Mouse (Mus musculus) MEL (cell line): ENCODE results near the gene Opa3. TPM values are rescaled to one million over a fixed set of nuclear protein-coding genes. Genes with fewer than 3 reads are reported as not detected.

ENCODE experiments used
- DNase-seq: peaks from one replicate; pipeline ENCODE4 v3.0.0; 2011; ENCODE audit warnings: low read depth, low spot score
- H3K27ac ChIP-seq: 2 replicates; pipeline ENCODE4 v1.5.1; 2012; ENCODE audit warnings: low read depth, mild to moderate bottlenecking, control low read depth, low read length, moderate library complexity; ENCODE audit not compliant: control insufficient read depth
- H3K27me3 ChIP-seq, 2 experiments: fragments of 150-350 bp in 1 of 2; sonication (generic) in 1 of 2; 2 replicates each; pipeline ENCODE4 v1.6.1; 2012; ENCODE audit warnings: low read length in 2 of 2, mild to moderate bottlenecking in 2 of 2, improper control_type of control experiment in 1 of 2, moderate library complexity in 1 of 2; ENCODE audit not compliant: insufficient read depth in 2 of 2, control insufficient read depth in 1 of 2
- H3K36me3 ChIP-seq, 2 experiments: 2 replicates each; pipeline ENCODE4 v1.6.1; 2012 to 2014; ENCODE audit warnings: low read length in 2 of 2, improper control_type of control experiment in 1 of 2, inconsistent platforms in 1 of 2, mild to moderate bottlenecking in 1 of 2; ENCODE audit not compliant: insufficient read depth in 2 of 2, control insufficient read depth in 1 of 2
- H3K4me1 ChIP-seq, 2 experiments: fragments of 150-350 bp in 1 of 2; sonication (generic) in 1 of 2; 2 replicates each; pipeline ENCODE4 v1.6.1; 2012; ENCODE audit warnings: low read length in 2 of 2, improper control_type of control experiment in 1 of 2, mild to moderate bottlenecking in 1 of 2; ENCODE audit not compliant: insufficient read depth in 2 of 2, control insufficient read depth in 1 of 2
- H3K4me3 ChIP-seq, 2 experiments: fragments of 150-350 bp in 1 of 2; sonication (generic) in 1 of 2; 2 replicates each; pipeline ENCODE4 v1.5.1; 2012; ENCODE audit warnings: low read depth in 2 of 2, low read length in 2 of 2, mild to moderate bottlenecking in 2 of 2, moderate library complexity in 2 of 2, control low read depth in 1 of 2, improper control_type of control experiment in 1 of 2; ENCODE audit not compliant: control insufficient read depth in 1 of 2, insufficient read depth in 1 of 2
- H3K79me2 ChIP-seq: 2 replicates; pipeline ENCODE4 v1.6.1; 2012; ENCODE audit warnings: mild to moderate bottlenecking, low read length, moderate library complexity; ENCODE audit not compliant: control insufficient read depth, poor library complexity, insufficient read depth
- H3K9ac ChIP-seq: 2 replicates; pipeline ENCODE4 v1.6.1; 2012; ENCODE audit warnings: low read depth, mild to moderate bottlenecking, control low read depth, low read length, moderate library complexity; ENCODE audit not compliant: control insufficient read depth, poor library complexity, severe bottlenecking
- H3K9me3 ChIP-seq: fragments of 150-350 bp; sonication (generic); replicated peaks from 2 replicates; pipeline ENCODE4 v1.6.1; 2012; ENCODE audit warnings: mild to moderate bottlenecking, low read length, improper control_type of control experiment, moderate library complexity; ENCODE audit not compliant: insufficient read depth
- BHLHE40 ChIP-seq: IDR thresholded peaks from 2 replicates; pipeline ENCODE4 v1.6.1; 2012; ENCODE audit warnings: low read depth, mild to moderate bottlenecking, inconsistent platforms, low read length, improper control_type of control experiment, borderline replicate concordance
- CHD1 ChIP-seq: IDR thresholded peaks from 2 replicates; pipeline ENCODE4 v1.6.1; 2012; ENCODE audit warnings: low read depth, mild to moderate bottlenecking, inconsistent platforms, low read length, improper control_type of control experiment
- CHD2 ChIP-seq: IDR thresholded peaks from 2 replicates; pipeline ENCODE4 v1.6.1; 2011; ENCODE audit warnings: low read length, improper control_type of control experiment
- CTCF ChIP-seq, 3 experiments: IDR thresholded peaks in 2 of 3; conservative IDR thresholded peaks in 1 of 3; 2 replicates each; pipeline ENCODE4 v1.5.1; 2011 to 2012; ENCODE audit warnings: low read length in 3 of 3, low read depth in 2 of 3, mild to moderate bottlenecking in 2 of 3, improper control_type of control experiment in 1 of 3, inconsistent platforms in 1 of 3, mixed read lengths in 1 of 3, moderate library complexity in 1 of 3; ENCODE audit not compliant: control insufficient read depth in 1 of 3, insufficient read depth in 1 of 3, poor library complexity in 1 of 3, severe bottlenecking in 1 of 3
- EP300 ChIP-seq, 2 experiments: IDR thresholded peaks; 2 replicates each; pipeline ENCODE4 v1.6.1; 2011; ENCODE audit warnings: improper control_type of control experiment in 2 of 2, low read length in 2 of 2, low read depth in 1 of 2, mild to moderate bottlenecking in 1 of 2
- HCFC1 ChIP-seq: IDR thresholded peaks from 2 replicates; pipeline ENCODE4 v1.6.1; 2012; ENCODE audit warnings: low read depth, mild to moderate bottlenecking, inconsistent platforms, low read length, improper control_type of control experiment, moderate library complexity
- JUND ChIP-seq: IDR thresholded peaks from 2 replicates; pipeline ENCODE4 v1.6.1; 2011; ENCODE audit warnings: low read depth, mild to moderate bottlenecking, improper control_type of control experiment, low read length
- KAT2A ChIP-seq: conservative IDR thresholded peaks from 2 replicates; pipeline ENCODE4 v1.6.1; 2012; ENCODE audit warnings: low read depth, low read length, improper control_type of control experiment, inconsistent platforms
- MAZ ChIP-seq: IDR thresholded peaks from 2 replicates; pipeline ENCODE4 v1.6.1; 2012; ENCODE audit warnings: low read depth, mild to moderate bottlenecking, inconsistent platforms, low read length, improper control_type of control experiment
- MEF2A ChIP-seq: IDR thresholded peaks from 2 replicates; pipeline ENCODE4 v1.6.1; 2014; ENCODE audit warnings: low read depth, mild to moderate bottlenecking, inconsistent platforms, low read length, improper control_type of control experiment; ENCODE audit not compliant: poor library complexity, insufficient replicate concordance, severe bottlenecking; ENCODE audit errors: extremely low read depth
- MXI1 ChIP-seq: IDR thresholded peaks from 2 replicates; pipeline ENCODE4 v1.6.1; 2011; ENCODE audit warnings: mild to moderate bottlenecking, low read depth, low read length, improper control_type of control experiment
- MYB ChIP-seq: IDR thresholded peaks from 2 replicates; pipeline ENCODE4 v1.6.1; 2011; ENCODE audit warnings: mild to moderate bottlenecking, low read depth, low read length, improper control_type of control experiment
- MYC ChIP-seq: IDR thresholded peaks from 2 replicates; pipeline ENCODE4 v1.6.1; 2011; ENCODE audit warnings: low read depth, mild to moderate bottlenecking, low read length, improper control_type of control experiment, moderate library complexity
- POLR2A ChIP-seq, 2 experiments: IDR thresholded peaks; 2 replicates each; pipeline ENCODE4 v1.6.1; 2011 to 2012; ENCODE audit warnings: low read length in 2 of 2, mild to moderate bottlenecking in 2 of 2, control low read depth in 1 of 2, improper control_type of control experiment in 1 of 2, low read depth in 1 of 2, moderate library complexity in 1 of 2; ENCODE audit not compliant: control insufficient read depth in 1 of 2, insufficient read depth in 1 of 2, poor library complexity in 1 of 2
- POLR2AphosphoS2 ChIP-seq: IDR thresholded peaks from 2 replicates; pipeline ENCODE4 v1.6.1; 2011; ENCODE audit warnings: low read length, improper control_type of control experiment
- POLR2AphosphoS5 ChIP-seq: IDR thresholded peaks from 2 replicates; pipeline ENCODE4 v1.6.1; 2012; ENCODE audit warnings: low read depth, borderline replicate concordance, mild to moderate bottlenecking, inconsistent platforms, low read length, moderate library complexity, mixed read lengths
- RAD21 ChIP-seq: IDR thresholded peaks from 2 replicates; pipeline ENCODE4 v1.6.1; 2011; ENCODE audit warnings: mild to moderate bottlenecking, low read depth, low read length, improper control_type of control experiment
- SIN3A ChIP-seq: IDR thresholded peaks from 2 replicates; pipeline ENCODE4 v1.6.1; 2012; ENCODE audit warnings: low read length, improper control_type of control experiment, inconsistent platforms
- SMC3 ChIP-seq: IDR thresholded peaks from 2 replicates; pipeline ENCODE4 v1.6.1; 2011; ENCODE audit warnings: low read depth, low read length, improper control_type of control experiment
- TAL1 ChIP-seq: IDR thresholded peaks from 2 replicates; pipeline ENCODE4 v1.6.1; 2012; ENCODE audit warnings: mild to moderate bottlenecking, inconsistent platforms, low read length, moderate library complexity, mixed read lengths
- TBP ChIP-seq: IDR thresholded peaks from 2 replicates; pipeline ENCODE4 v1.8.0; 2011; ENCODE audit warnings: low read depth, low read length, improper control_type of control experiment
- TCF12 ChIP-seq: IDR thresholded peaks from 2 replicates; pipeline ENCODE4 v1.6.1; 2014; ENCODE audit warnings: low read depth, mild to moderate bottlenecking, inconsistent platforms, low read length, improper control_type of control experiment, moderate library complexity
- ZC3H11A ChIP-seq: IDR thresholded peaks from 2 replicates; pipeline ENCODE4 v1.6.1; 2012; ENCODE audit warnings: low read depth, mild to moderate bottlenecking, inconsistent platforms, low read length, improper control_type of control experiment
- ZKSCAN1 ChIP-seq: IDR thresholded peaks from 2 replicates; pipeline ENCODE4 v1.6.1; 2012; ENCODE audit warnings: low read depth, mild to moderate bottlenecking, inconsistent platforms, low read length, improper control_type of control experiment, moderate library complexity
- ZMIZ1 ChIP-seq: IDR thresholded peaks from 2 replicates; pipeline ENCODE4 v1.6.1; 2012; ENCODE audit warnings: low read depth, mild to moderate bottlenecking, inconsistent platforms, low read length, improper control_type of control experiment, moderate library complexity
- polyA plus RNA-seq, 2 experiments: library from polyadenylated mRNA; stranded (reverse) in 1 of 2; unstranded in 1 of 2; fragments of >175 nt in 1 of 2; fragments of >200 nt in 1 of 2; gene quantifications; 2 replicates each; pipeline versions ENCODE4 v1.2.1 to v1.2.4; 2012; ENCODE audit warnings: low replicate concordance in 2 of 2, low read depth in 1 of 2; ENCODE audit not compliant: insufficient read length in 2 of 2, insufficient read depth in 1 of 2, missing spikeins in 1 of 2
- total RNA-seq: library from RNA; depleted of rRNA; stranded (reverse); fragments of 300-350 nt; gene quantifications from 2 replicates; pipeline ENCODE4 v1.2.3, GENCODE M21; 2012

Gene Opa3
- total and polyA plus RNA-seq, 3 experiments = 18.5 to 85.4 (median 37.2) TPM

GRCm38 (mm10) chr7:19178443-19179092 lies 49.6 kb upstream of the Opa3 start:
- Histone ChIP-seq H3K4me1 (peaks cover 9 to 22% of the 10 kb centered on the region in 2 experiments), H3K9ac (peak overlapping the region; percentile 18), H3K36me3 (peaks cover 0 to 8% of the 10 kb centered on the region in 2 experiments; a peak in 2 of 4 replicates), H3K27me3 (no peaks in the 10 kb centered on the region), H3K79me2 (no peaks in the 10 kb centered on the region), H3K27ac (no peak overlapping the region), H3K4me3 (peak overlapping the region; percentile 1 to 46), H3K9me3 (no peaks in the 10 kb centered on the region)
- no peak for TF ChIP-seq EP300 (IDR thresholded peaks at IDR 0.05; ENCODE audit: low read depth in 1 of 2, low read length in 2 of 2)
- TF ChIP-seq CHD2 = no peak
- no peak for TF ChIP-seq KAT2A
- peak; percentile 73; the same call in 1 of the 2 replicates for TF ChIP-seq SIN3A
- TF ChIP-seq MYB = no peak
- no peak for TF ChIP-seq ZMIZ1
- TF ChIP-seq TBP = no peak
- TF ChIP-seq CTCF (IDR thresholded peaks at IDR 0.05 in 2 of 3, conservative IDR thresholded peaks at IDR 0.05 in 1 of 3; ENCODE audit: control insufficient read depth in 1 of 3, insufficient read depth in 1 of 3, low read depth in 2 of 3, low read length in 3 of 3, poor library complexity in 1 of 3, severe bottlenecking in 1 of 3) = peak; percentile 80 to 98 (median 97)
- TF ChIP-seq CHD1 = no peak
- TF ChIP-seq POLR2AphosphoS5 = no peak
- TF ChIP-seq TCF12 = no peak
- TF ChIP-seq MAZ = peak; percentile 71; the same call in 1 of the 2 replicates
- no peak for TF ChIP-seq BHLHE40
- no peak for TF ChIP-seq JUND
- 0 out of 2 replicates have a peak, but pooled peaks have one; percentile 42 for TF ChIP-seq MYC
- TF ChIP-seq POLR2A (IDR thresholded peaks at IDR 0.05; ENCODE audit: control insufficient read depth in 1 of 2, insufficient read depth in 1 of 2, low read depth in 1 of 2, low read length in 2 of 2, poor library complexity in 1 of 2) = no peak
- TF ChIP-seq MXI1 = 0 out of 2 replicates have a peak, but pooled peaks have one; percentile 4
- TF ChIP-seq ZC3H11A = peak; percentile 87
- TF ChIP-seq POLR2AphosphoS2 = no peak
- no peak for TF ChIP-seq MEF2A
- TF ChIP-seq RAD21 = peak; percentile 94
- TF ChIP-seq HCFC1 = no peak
- no peak for TF ChIP-seq TAL1
- TF ChIP-seq ZKSCAN1 = no peak
- peak; percentile 94 for TF ChIP-seq SMC3
- peak; percentile 88 for DNase-seq
